Mouse (Mus musculus) right cerebral cortex, adult 18-20 months (tissue): ENCODE results near the gene Cacna2d2.

Experiments
- DNase-seq: peaks from one replicate; pipeline ENCODE4 v3.0.0; 2022; ENCODE audit warnings: mixed read lengths

The Cacna2d2 gene

GRCm38 (mm10) chr9:107399491-107399971, at the start of gene Cacna2d2:
Gene Cacna2d2, plus strand, starts transcription at chr9:107399612.
- DNase-seq: peak; percentile 45

GRCm38 (mm10) chr9:107354826-107355225, 44.6 kb upstream of the Cacna2d2 start:
- no peak for DNase-seq

- DNase-seq: peak; percentile 54
Observed at GRCm38 (mm10) chr9:107355870-107356765, 43.3 kb upstream of the Cacna2d2 start.

- DNase-seq: peak; percentile 63
Observed at GRCm38 (mm10) chr9:107357651-107358050, 41.8 kb upstream of the Cacna2d2 start.

- no peak for DNase-seq
Observed at GRCm38 (mm10) chr9:107360989-107361388, 38.4 kb upstream of the Cacna2d2 start.

GRCm38 (mm10) chr9:107366644-107367043, 32.8 kb upstream of the Cacna2d2 start:
- DNase-seq: peak; percentile 55

- DNase-seq: no peak
Observed at GRCm38 (mm10) chr9:107368302-107368701, 31.1 kb upstream of the Cacna2d2 start.

GRCm38 (mm10) chr9:107369270-107370105, 29.9 kb upstream of the Cacna2d2 start:
- no peak for DNase-seq

GRCm38 (mm10) chr9:107370106-107370463, 29.3 kb upstream of the Cacna2d2 start:
- DNase-seq: no peak

GRCm38 (mm10) chr9:107372441-107372840, 27.0 kb upstream of the Cacna2d2 start:
- no peak for DNase-seq

GRCm38 (mm10) chr9:107374623-107375022, 24.8 kb upstream of the Cacna2d2 start:
- no peak for DNase-seq

- no peak for DNase-seq
Observed at GRCm38 (mm10) chr9:107375451-107375850, 24.0 kb upstream of the Cacna2d2 start.

GRCm38 (mm10) chr9:107377961-107378512, 21.4 kb upstream of the Cacna2d2 start:
- DNase-seq: no peak

GRCm38 (mm10) chr9:107381723-107382122, 17.7 kb upstream of the Cacna2d2 start:
- DNase-seq: no peak

- DNase-seq: no peak
Observed at GRCm38 (mm10) chr9:107384396-107384795, 15.0 kb upstream of the Cacna2d2 start.

- DNase-seq: no peak
Observed at GRCm38 (mm10) chr9:107386722-107387121, 12.7 kb upstream of the Cacna2d2 start.

- DNase-seq: no peak
Observed at GRCm38 (mm10) chr9:107387708-107388107, 11.7 kb upstream of the Cacna2d2 start.

GRCm38 (mm10) chr9:107388263-107388662, 11.1 kb upstream of the Cacna2d2 start:
- DNase-seq: no peak

- DNase-seq: no peak
Observed at GRCm38 (mm10) chr9:107396397-107396796, 3.0 kb upstream of the Cacna2d2 start.

GRCm38 (mm10) chr9:107398968-107399367, 444 bp upstream of the Cacna2d2 start:
- no peak for DNase-seq

- DNase-seq: no peak
Observed at GRCm38 (mm10) chr9:107400060-107400511, 674 bp downstream of the Cacna2d2 start.

- no peak for DNase-seq
Observed at GRCm38 (mm10) chr9:107400666-107401285, 1.4 kb downstream of the Cacna2d2 start.

GRCm38 (mm10) chr9:107403116-107403515, 3.7 kb downstream of the Cacna2d2 start:
- DNase-seq: no peak
